Mouse (Mus musculus): Measurements from ENCODE around the gene Fbxl17.

- TF ChIP-seq CTCF (IDR thresholded peaks at IDR 0.05; ENCODE audit: low read depth) (no peak), EP300 (IDR thresholded peaks at IDR 0.05; ENCODE audit: low read depth) (no peak)
Observed at GRCm38 (mm10) chr17:63119077-63119476, 380.7 kb downstream of the Fbxl17 start.
